Mouse (Mus musculus) kidney, postnatal 4 days (tissue): Measurements from ENCODE around the gene Phf12.
"Not testable (repeated sequence)": the region's sequence is repeated elsewhere in the genome, so short reads cannot be mapped to it uniquely, and the experiment has no call there.

Source experiments
- DNase-seq, 2 experiments: peaks; one replicate each; pipeline ENCODE4 v3.0.0; 2021; ENCODE audit warnings: mixed read lengths in 2 of 2

Phf12 gene

GRCm38 (mm10) chr11:78031947-78032808 lies 49.6 kb downstream of the Phf12 start, which contains the start of gene Dhrs13:
Gene Dhrs13, plus strand, starts transcription at chr11:78032280.
- DNase-seq = peak; percentile 94 to 97

GRCm38 (mm10) chr11:78032809-78033195 lies 50.2 kb downstream of the Phf12 start:
- DNase-seq = no peak

- DNase-seq = no peak
Observed at GRCm38 (mm10) chr11:78033931-78034617, 51.5 kb downstream of the Phf12 start.

GRCm38 (mm10) chr11:78036791-78037190 lies 54.2 kb downstream of the Phf12 start:
- DNase-seq = no peak

GRCm38 (mm10) chr11:78037831-78038752 lies 55.5 kb downstream of the Phf12 start, which contains the start of gene Flot2:
Gene Flot2, plus strand, starts transcription at chr11:78037931.
- peak; percentile 81 to 87 for DNase-seq

GRCm38 (mm10) chr11:78040878-78041277 lies 58.3 kb downstream of the Phf12 start:
- DNase-seq = no peak

- DNase-seq = not testable (repeated sequence)
Observed at GRCm38 (mm10) chr11:78042290-78042870, 59.8 kb downstream of the Phf12 start.

- peak; percentile 65 to 78 for DNase-seq
Observed at GRCm38 (mm10) chr11:78044758-78045251, 62.3 kb downstream of the Phf12 start.

- DNase-seq = not testable (repeated sequence)
Observed at GRCm38 (mm10) chr11:78048637-78049036, 66.1 kb downstream of the Phf12 start.

- no peak for DNase-seq
Observed at GRCm38 (mm10) chr11:78053078-78053477, 70.5 kb downstream of the Phf12 start.

- DNase-seq = peak in 1 of 2 experiments; percentile 37
Observed at GRCm38 (mm10) chr11:78056946-78057345, 74.4 kb downstream of the Phf12 start.

- peak; percentile 77 to 86 for DNase-seq
Observed at GRCm38 (mm10) chr11:78059833-78060757, 77.5 kb downstream of the Phf12 start.

- no peak for DNase-seq
Observed at GRCm38 (mm10) chr11:78062563-78062962, 80.0 kb downstream of the Phf12 start.

GRCm38 (mm10) chr11:78065906-78066305 lies 83.4 kb downstream of the Phf12 start:
- DNase-seq = no peak

GRCm38 (mm10) chr11:78066641-78067040 lies 84.1 kb downstream of the Phf12 start:
- no peak for DNase-seq

GRCm38 (mm10) chr11:78067566-78067965 lies 85.0 kb downstream of the Phf12 start:
- no peak for DNase-seq

- DNase-seq = no peak
Observed at GRCm38 (mm10) chr11:78069130-78069529, 86.6 kb downstream of the Phf12 start.

- DNase-seq = no peak
Observed at GRCm38 (mm10) chr11:78069646-78070045, 87.1 kb downstream of the Phf12 start.

GRCm38 (mm10) chr11:78071938-78072337 lies 89.4 kb downstream of the Phf12 start:
- DNase-seq = no peak

GRCm38 (mm10) chr11:78072425-78073130 lies 90.0 kb downstream of the Phf12 start:
- no peak for DNase-seq
